Mouse (Mus musculus) kidney, adult 8-10 months (tissue): ENCODE results near the gene Lipe.
A peak's percentile ranks its signal among the peaks of the same experiment; 100 is the strongest.

Experiments used
- DNase-seq, 2 experiments: peaks; one replicate each; pipeline ENCODE4 v3.0.0; 2022

The Lipe gene

GRCm38 (mm10) chr7:25385850-25386555 is 12.5 kb downstream of the Lipe start:
- peak; percentile 95 for DNase-seq

- DNase-seq = no peak
Observed at GRCm38 (mm10) chr7:25385259-25385658, 13.3 kb downstream of the Lipe start.

GRCm38 (mm10) chr7:25384818-25385217 is 13.7 kb downstream of the Lipe start:
- DNase-seq = no peak

GRCm38 (mm10) chr7:25384318-25384717 is 14.2 kb downstream of the Lipe start:
- no peak for DNase-seq

- no peak for DNase-seq
Observed at GRCm38 (mm10) chr7:25383891-25384290, 14.6 kb downstream of the Lipe start.

GRCm38 (mm10) chr7:25383385-25383784 is 15.1 kb downstream of the Lipe start:
- DNase-seq = no peak

DNA sequence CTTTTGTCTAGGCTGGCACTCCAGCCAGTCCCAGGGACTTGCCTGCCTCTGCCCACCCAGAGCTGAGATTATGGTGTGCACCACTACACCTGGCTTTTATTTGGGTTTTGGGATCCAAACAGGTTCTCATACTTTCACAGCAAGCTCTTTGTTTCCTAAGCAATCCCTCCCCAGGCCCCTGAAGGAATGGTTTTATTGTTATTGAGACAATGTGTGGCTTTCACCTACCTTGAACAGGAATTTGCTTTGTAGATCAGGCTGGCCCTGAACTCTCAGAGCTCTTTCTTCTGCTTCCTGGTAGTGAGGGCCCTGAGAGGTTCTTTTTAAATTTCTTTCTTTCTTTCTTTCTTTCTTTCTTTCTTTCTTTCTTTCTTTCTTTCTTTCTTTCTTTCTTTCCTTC is 16.0 kb downstream of the Lipe start:
- no peak for DNase-seq

GRCm38 (mm10) chr7:25381284-25381680 is 17.2 kb downstream of the Lipe start:
- no peak for DNase-seq

DNA sequence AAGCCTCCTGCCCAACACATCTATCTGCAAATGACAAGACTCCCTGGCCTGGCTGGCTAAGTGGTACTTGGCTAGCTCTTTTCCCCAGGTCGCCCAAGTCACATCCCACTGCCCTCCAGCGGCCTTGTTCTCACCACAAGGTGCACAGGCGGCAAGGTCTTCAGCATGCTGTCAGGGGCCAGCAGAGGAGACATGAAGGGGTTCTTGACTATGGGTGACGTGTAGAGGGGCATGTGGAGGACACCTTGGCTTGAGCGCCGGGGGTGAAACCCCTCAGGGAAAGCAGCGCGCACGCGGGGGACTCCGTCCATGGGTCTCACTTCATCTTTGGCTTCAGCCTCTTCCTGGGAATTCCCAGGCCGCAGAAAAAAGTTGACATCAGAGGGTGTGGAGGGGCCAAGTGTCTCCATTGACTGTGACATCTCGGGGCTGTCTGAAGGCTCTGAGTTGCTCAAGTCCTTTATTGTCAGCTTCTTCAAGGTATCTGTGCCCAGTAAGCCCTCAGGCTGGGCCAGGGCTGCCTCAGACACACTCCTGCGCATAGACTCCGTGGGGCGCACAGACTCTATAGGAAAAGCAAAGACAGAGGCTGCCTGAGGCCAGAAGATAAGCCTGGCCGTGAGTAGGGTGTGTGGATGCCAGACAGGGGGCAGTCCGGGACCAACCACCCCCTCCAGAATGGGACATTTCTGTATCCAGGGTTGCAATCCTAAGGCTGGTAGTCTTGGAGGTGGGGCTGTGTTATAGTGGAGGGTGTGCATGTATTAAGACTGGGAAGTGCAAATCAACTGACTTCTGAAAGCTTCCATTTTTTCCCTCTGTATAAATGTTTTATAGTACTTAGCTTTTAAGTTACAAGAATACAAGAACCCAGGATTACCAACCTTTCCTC is 17.9 kb downstream of the Lipe start:
- DNase-seq = no peak

GRCm38 (mm10) chr7:25379551-25380351 is 18.8 kb downstream of the Lipe start:
- peak in 1 of 2 experiments; percentile 42 for DNase-seq

DNA sequence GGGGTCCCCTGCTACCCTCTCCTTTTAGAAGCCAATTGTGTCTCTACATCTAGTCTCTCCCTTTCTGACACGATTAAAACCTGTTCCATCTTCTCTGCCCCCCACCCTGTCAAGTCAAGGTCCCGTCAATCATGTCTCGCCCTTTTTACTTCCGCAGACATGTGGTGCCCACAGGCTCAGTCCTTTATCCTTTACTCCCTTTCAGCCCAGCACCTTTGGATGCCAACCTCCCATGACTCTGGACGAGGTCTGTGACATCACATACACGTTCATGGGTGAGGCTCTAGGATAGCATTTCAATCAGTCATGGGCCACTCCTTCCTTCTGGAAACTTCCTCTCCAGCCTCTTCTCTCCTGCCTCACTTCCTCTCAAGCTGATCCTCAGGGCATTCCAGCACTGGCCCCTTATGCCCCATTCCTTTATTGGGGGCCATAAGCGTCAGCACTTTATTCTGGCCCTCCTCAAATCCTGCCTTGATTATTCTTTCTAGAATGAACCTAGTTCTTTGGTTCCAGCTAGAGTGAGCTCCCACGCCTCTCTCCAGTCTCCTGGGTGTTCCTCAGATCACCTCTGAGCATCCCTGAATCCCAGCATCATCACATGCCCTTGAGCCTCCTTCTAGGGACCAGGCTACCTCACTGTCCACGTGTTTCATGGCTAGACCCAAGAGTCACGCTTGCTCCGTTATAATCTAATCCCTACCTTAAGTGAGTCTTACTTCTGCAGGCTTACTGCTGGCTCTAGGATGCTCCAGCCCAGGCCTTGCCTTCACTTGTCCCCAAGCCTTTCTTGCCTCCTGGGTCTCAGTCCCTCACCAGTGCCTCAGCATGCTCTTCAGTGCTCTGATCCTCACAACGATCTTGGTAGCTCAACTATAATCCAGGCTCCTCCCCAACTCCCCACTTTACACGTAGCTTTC is 20.1 kb downstream of the Lipe start:
- no peak for DNase-seq

GRCm38 (mm10) chr7:25377100-25377700 is 21.3 kb downstream of the Lipe start:
- no peak for DNase-seq

GRCm38 (mm10) chr7:25376556-25376955 is 22.0 kb downstream of the Lipe start:
- DNase-seq = peak; percentile 88 to 92

GRCm38 (mm10) chr7:25372441-25372840 is 26.1 kb downstream of the Lipe start:
- no peak for DNase-seq

- no peak for DNase-seq
Observed at GRCm38 (mm10) chr7:25369058-25369749, 29.3 kb downstream of the Lipe start, which contains the start of gene Cnfn. Gene Cnfn (minus strand): TSS chr7:25369724.

GRCm38 (mm10) chr7:25368333-25368732 is 30.2 kb downstream of the Lipe start:
- no peak for DNase-seq

DNA sequence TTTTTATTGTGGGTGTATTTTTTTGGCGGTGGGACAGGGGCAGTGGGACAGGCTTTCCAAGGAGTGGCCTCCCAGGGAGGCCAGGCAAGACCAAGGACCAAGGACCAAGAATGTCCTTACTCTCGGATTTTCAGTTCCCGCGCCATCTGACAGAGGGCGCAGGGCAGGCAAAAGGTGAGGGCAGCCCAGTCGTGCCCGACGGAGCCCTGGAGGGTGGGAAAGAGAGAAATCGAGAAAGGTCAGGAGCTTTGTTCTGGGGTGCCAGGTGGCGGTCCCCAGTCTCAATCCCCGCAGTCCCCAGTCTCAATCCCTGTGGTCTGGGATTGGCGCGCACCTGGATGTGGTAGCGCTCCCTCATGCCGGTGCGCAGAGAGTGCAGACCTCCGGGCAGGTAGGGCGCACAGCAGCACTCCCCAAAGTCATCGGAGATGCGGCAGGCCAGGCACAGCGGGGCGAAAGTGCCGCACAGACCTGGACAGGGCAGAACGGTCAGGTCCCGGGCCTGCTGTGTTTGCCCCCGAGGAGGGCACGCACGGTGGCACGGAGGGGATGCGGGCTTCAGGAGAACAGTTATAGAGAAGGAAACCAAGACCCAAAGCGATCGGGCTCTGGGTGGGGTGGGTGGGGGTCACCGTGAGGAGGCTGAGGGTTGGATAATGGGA is 30.7 kb downstream of the Lipe start:
- peak in 1 of 2 experiments; percentile 56 for DNase-seq

DNA sequence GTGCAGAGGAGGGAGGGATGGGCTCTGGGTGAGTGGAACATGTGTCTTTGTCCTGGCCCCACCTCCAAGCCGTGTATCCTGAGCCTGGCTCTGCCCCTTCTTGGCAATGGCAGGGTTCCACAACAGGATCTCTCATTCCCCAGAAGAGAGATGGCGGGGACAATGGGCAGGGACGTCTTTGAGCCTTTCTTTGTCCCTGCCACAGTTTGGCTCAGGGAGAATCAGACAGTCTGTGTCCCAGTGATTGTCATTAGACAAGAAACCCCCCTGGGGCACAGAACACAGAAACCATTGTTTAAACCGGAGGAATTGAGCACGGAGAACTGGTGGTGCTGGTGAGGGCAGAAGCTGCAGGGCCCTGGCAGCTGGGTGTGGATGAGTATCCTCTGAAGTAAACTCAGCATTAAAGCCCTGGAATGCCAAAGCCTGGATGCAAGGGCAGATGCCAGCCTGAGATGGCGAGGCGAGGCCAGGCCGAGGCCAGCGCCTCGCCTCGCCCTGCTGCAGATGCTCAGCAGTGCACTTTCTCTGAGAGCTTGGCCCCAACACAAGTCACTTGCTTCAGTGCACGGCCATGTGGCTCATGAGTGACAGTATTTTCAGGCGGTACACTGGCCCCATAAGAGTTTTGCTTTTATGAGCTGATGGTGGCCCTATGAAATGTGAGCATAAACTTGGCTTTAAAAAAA is 32.4 kb downstream of the Lipe start:
- no peak for DNase-seq

GRCm38 (mm10) chr7:25363632-25364031 is 34.9 kb downstream of the Lipe start:
- no peak for DNase-seq

DNA sequence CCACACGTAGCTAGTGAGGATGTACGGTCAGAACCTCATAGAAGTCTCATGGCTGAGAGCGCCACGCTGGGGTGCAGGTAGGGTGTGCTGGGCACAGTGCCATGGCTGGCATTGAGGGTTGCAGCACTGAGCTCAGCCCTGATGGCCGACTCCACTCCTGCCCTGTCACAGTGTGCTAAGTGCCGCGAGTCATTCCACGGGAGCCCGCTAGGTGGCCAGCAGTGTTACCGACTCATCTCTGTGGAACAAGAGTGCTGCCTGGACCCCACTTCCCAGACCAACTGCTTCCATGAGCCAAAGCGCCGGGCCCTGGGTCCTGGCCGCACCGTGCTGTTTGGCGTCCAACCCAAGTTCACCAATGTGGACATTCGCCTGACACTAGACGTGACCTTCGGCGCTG is 35.4 kb downstream of the Lipe start:
- DNase-seq = no peak
